Mouse (Mus musculus): Measurements from ENCODE around the gene Cnpy2.
A peak's percentile ranks its signal among the peaks of the same experiment; 100 is the strongest.
"Not testable (repeated sequence)": the region's sequence is repeated elsewhere in the genome, so short reads cannot be mapped to it uniquely, and the experiment has no call there.

The Cnpy2 gene

DNA sequence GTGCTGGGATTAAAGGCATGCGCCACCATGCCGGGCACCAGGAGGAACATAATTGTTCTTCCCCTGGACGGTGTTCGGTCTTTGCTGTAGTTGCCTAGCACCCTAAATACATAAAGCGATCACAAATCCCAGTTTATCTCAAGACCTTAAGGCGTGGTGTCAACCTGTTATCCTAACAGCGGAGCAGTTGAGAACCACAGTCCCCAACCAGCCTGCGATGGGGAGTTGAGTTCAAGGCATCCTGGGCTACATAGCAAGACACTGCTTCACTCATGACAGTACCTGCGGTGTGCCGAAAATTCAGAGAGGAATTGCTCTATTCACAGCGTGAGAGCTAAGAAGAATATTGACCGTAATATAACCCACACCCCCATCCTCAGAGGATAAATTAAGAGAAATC lies 618 bp upstream of the Cnpy2 start:
- DNase-seq: no peak

DNA sequence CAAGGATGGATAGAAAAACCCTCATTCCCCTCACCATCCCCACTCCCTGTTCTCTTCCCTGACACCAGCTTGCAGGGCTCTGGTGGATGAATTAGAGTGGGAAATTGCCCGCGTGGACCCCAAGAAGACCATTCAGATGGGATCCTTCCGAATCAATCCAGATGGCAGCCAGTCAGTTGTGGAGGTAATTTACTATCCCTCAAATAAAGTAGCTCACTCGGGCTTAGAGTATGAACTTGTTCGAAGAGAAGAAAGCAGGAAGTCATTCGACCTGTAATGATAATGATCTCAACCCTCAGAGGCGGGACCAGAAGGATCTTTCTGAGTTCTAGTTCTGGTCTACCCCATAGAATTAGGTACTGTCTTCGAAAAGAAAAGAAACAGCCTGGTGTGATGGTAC lies 1.3 kb downstream of the Cnpy2 start:
- no peak for DNase-seq

DNA sequence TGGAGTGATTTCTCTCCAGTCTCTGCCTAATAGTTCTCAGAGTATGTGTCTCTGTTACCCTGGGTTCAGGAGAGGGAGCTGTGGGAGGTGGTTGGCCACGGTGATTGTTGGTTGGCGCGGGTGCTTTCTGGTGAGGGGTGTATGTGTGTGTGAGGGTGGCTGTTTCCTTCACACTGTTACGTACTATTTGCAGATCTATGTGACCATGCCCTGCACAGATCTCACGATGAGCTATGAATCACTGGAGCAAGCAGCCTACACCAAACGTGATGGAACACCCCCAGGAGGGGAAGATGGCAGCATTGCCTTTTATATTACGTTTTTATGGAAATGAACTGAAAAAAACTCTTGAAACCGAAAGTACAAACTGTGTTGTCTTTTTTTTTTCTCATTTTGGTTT lies 4.6 kb downstream of the Cnpy2 start:
- no peak for DNase-seq

DNA sequence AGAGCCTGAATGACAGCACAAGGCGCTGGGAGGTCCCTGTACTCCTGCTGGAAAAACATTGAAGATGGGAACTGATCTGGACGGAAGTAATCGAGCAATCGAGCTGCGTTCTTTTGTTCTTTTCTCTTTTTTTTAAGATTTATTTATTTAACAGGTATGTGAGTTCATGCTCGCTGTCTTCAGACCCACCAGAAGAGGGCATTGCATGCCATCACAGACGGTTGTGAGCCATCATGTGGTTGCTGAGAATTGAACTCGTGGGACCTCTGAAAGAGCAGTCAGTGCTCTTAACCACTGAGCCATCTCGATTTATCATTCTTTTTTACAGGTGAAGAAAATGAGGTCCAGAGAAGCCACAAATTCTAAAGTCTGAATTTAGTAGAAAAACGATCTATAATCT lies 5.4 kb downstream of the Cnpy2 start:
- DNase-seq: no peak

DNA sequence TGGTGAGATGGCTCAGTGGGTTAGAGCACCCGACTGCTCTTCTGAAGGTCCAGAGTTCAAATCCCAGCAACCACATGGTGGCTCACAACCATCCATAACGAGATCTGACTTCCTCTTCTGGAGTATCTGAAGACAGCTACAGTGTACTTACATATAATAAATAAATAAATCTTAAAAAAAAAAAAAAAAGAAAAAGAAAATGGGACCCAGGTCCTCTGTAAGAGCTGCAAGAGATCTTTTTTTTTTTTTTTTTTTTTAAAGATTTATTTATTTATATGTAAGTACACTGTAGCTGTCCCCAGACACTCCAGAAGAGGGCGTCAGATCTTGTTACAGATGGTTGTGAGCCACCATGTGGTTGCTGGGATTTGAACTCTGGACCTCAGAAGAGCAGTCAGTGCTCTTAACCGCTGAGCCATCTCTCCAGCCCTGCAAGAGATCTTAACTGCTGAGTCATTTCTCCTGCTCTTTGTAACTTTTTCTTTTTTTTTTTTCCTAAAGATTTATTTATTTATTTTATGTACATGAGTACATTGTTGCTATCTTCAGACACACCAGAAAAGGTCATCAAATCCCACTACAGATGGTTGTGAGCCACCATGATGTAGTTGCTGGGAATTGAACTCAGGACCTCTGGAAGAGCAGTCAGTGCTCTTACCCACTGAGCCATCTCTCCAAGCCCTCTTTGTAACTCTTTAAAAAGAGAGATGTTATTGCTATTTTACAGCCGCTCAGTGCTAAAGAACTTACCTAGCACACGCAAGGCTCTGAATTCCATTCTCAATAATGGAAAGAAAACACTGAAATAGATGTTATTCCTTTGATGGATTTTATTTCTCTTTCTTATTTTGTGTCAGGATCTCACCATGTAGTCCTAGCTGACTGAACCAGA lies 10.3 kb downstream of the Cnpy2 start:
- DNase-seq: not testable (repeated sequence)

DNA sequence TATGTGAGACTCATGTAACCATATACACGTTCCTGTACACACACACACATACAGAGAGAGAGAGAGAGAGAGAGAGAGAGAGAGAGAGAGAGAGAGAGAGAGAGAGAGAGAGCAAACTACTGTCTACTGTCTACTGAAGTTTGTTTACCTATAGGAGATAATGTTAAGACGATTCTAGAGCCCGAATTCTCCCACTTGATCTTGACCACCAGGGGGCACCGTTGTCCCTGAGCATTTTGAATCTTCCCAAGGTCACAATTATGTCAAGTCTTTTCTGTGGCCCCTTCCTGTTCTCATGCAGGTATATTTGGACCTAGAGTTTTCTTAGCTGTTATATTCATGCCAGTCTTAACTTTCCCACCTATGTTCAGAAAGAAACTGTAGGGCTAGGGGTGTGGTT lies 13.3 kb downstream of the Cnpy2 start:
- DNase-seq: peak; percentile 83 to 84

DNA sequence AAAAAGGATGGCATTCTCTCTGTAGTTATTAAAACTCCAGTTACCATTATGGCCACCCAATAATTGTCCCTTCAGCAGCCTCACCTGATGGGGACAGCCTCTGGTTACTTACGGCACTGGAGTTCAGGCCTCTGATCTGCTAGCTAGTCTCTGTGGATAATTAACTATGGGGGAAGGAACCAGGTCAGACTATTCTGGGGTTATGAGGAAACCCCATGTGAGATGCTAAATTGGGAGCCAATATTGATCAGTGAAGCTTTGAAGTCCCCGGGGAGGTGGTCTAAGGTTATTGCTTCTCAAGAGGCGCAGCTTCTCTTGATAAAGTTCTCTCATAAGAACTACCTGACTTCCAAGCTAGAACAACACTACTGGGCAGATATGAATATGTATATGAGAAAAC lies 13.9 kb downstream of the Cnpy2 start:
- no peak for DNase-seq

DNA sequence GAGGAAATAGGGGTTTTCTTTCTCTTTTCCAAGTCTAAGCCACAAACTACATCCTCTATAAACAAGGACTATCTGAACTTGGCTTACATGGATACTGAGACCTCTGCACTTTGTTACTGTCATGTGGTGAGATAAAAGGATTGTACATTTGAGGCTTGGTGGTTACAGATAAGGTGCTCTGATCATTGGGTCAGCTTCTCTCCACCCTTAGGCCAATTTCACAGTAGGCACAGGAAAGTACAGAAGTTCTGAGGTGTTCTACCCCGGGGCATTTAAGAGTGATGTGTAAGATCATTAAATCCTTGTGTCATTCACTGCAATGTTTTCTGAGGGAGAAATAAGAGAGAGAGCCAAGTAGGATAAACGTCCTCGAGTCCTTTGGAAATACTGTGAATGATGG lies 14.3 kb downstream of the Cnpy2 start:
- DNase-seq: no peak

DNA sequence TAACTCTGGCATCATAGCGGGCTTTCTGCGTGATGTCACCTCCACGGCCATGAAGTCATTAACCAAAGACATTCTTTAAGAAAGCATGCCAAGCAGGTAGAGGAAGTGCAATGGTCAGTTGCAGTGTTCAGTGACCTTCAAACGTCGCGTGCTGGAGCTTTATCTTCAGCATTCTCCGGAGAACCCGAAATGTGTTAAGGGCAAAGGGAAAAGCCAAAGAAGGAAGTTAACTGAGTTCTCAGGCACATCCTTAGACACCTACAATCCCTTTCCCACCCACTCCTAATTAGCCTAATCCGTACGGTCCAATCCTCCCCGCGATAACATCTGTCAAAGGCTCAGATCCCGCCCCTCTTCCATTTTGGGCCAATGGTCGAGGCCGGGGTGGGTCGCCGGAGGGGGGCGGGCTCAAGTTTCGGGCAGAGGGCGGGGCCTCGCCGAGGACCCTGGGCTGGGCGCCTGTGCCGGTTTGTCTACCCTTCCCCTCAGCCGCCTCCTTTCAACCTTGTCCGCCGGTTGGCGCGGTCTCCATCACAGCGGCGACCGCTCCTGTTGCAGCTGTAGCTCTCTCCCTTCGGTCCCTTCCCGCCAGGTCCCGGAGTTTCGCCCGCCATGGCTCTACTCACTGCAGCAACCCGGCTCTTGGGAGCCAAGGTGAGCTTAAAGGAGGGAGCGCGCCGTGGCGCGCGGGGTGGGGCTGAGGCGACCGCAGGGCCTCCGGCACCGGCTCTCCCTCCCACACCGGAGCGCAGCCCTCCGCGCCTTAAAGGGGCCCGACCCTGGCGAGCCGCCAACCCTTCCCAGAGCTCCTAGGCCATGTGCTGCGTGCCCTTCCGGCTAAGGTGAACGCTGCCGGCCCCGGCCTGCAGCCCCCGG lies 15.3 kb downstream of the Cnpy2 start, which contains the start of gene Cs:
Cs (plus strand) TSS at position 429 of the 876 bp plus-strand sequence.
- peak; percentile 95 to 96 for DNase-seq

DNA sequence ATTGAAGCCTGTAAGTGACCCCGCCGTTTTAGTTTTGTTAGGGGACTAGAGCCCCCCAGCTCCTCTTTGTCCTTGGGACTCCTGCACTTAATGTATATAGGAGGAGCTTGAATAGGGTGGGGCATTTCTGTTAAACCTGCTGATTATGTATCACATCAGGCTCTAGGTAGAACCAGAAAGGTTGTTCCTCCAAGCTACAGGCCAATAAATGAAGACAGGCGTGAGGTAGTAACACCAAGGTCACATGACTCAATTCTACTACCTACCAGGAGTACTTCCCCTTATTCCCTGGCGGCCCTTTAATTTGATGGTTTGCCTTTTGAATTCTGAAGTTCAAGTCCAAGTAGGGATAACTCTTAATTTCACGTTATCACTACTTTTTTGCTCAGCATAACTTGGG lies 16.2 kb downstream of the Cnpy2 start:
- DNase-seq: no peak

DNA sequence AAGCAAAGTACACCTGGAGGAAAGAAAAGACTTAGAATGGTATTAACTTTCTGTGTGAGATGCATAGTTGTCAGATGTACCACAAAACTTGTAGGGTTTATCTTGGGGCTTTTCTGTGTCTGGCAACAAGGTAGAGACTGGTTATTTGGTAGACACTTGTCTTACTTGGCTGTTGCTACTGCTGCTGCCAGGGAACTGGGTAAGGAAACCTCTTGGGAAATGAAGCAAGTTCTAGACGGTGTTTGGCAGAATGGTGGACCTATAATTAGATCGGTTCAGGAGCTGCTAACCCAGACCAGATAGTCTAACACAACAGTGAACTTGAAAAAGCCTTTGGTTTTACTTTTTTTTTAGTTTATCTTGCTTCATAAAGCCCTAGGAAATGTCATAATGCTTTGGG lies 16.7 kb downstream of the Cnpy2 start:
- no peak for DNase-seq

DNA sequence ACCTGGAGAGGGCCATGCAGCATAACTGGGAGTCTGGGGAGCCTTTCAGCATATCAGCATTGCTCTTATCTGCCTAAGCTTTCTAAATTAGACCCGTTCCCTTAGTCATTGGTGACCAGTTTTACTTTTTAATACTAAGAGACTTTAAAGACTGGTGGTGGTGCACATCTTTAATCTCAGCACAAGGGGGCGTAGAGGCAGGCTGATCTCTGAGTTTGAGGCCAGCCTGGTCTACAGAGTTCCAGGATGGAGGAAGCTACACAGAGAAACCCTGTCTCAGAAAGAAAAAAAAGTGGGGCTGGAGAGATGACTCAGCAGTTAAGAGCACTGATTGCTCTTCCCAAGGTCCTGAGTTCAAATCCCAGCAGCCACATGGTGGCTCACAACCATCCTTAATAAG lies 18.0 kb downstream of the Cnpy2 start:
- no peak for DNase-seq

DNA sequence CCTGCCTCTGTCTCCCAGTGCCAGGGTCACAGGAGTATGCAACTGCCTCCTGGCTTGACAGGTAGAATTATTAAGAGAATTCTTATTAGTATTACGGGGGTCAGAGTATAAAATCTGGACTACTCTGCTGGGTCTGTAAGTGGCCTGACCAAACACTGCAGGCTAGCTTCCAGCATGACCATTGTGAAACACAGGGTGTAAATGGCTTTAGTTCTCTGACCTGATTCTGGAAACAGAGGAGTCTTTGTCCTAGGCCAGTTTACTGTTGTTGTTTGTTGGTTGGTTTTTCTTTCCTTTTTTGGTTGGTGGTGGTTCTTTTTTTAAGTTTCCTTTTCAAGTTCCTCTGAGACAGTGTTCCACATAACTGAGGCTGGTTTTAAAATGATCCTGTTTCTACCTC lies 21.2 kb downstream of the Cnpy2 start:
- DNase-seq: no peak

DNA sequence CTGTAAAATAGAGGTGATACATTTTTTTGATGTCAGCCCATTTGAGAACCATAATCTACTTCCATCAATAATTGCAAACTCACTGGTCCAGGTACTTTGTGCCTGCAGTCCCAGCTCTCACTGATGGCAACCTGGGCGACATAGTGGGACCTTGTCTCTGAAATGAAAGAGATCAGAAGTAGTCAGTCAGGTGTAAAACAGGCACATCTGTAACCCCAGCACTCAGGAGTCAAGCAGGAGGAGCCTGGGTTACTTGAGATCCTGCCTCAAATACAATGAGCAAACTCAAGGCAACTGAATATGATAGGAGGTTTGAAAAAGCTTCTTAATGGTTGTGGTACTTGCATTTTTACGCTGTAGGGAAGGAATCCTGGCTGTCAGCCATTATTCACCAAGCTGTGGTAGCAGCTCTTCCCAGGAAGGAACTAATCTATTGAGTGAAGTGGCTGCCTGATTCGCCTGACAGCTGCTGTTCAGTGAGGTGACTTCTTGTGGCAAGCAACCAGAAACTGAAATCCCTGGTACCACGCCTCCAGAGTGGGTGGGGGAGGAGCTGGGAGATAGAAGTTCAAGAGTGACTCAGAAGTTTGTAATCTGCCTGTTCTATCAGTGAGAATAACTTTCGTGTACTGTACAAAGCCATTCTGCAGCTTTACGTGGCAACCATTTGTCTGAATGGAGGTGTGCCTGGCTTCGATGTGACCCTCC lies 22.5 kb downstream of the Cnpy2 start:
- no peak for DNase-seq

DNA sequence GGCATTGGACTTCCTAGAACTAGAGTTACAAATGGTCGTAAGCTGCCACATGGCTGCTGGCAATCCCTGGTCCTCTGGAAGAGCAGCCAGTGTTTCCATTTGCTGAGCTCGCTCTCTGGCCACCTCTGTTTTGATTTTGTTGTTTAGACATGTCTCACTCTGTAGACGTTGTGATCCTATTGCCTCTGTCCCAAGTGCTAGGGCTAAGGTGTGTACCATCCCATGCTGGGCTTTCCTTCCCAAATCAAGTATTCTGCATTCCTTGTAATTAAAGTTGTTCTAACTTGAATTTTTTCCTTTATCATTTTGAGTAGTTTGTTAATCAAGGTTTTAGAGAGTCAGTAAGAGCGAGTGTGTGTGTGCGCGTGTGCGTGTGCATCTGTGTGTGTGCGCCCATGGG lies 25.3 kb downstream of the Cnpy2 start:
- DNase-seq: no peak

DNA sequence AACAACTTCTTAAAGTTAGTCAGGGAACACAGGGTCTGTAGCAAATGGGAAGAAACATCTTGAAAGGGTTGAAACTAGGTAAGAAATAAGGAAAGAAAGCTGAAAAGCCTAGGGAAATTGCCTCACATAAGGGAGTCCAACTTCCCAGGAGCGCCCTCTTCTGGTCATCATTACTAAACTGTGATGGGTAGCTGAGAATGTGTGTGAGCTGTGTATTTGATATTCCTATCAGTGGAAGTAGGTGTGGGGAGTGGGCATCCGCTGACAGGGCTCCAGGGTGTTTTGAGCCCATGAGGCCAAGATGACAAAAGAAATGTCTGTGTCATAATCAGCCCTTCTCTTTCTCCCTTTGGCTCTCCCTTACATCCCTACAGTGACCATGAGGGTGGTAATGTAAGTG lies 36.5 kb downstream of the Cnpy2 start:
- DNase-seq: peak; percentile 52 to 63

DNA sequence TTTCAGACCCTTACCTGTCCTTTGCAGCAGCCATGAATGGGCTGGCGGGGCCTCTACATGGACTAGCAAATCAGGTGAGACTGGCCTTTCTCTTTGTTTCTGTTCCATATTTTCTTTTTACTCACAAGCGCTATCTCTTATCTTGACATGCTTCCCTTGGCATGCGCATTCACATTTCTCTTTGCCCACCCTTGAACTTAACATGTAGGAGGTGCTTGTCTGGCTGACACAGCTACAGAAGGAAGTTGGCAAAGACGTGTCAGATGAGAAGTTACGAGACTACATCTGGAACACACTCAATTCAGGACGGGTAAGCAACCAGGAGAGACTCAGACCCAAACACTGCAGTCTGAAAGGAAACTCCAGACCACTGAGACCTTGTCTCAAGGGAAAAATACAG lies 37.0 kb downstream of the Cnpy2 start:
- no peak for DNase-seq

DNA sequence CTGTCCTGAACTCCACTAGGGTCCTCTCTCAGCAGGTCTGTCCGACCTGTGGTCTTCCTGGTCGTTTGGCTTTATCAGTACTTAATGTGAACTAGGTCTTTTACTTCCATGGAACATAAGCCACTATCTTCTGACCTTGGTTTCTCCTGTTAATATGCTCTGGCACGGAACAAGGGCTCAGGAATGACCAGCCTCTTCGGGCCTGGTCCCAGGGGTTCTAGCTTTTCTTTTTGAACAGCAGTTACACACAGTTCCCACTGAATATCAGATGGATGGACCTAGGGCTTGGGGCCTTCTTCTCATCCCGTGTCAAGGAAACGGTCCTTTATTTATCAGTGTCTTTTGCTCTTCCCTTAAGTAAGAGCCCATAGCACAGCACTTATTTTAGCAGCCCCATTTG lies 39.6 kb downstream of the Cnpy2 start:
- DNase-seq: no peak

DNA sequence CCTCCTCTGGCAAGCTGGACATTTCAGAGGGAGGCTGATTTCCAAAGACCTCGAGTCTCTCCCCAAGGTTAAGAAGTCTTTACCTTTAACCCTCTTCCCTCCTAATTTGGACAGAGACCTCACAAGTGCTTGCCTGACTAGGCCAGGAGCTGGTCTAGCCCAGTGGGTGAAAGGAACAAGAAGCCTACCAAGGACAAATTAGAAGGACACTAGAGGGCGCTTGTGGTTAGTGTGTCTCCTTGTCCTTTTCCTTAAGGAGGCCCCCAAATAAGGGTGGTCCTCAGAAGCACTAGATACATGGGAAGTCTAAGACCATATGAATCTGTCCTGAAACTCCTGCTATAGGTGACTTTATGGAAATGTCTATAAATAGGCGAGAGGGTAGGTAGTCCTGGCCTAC lies 40.3 kb downstream of the Cnpy2 start:
- peak in 1 of 2 experiments; percentile 32 for DNase-seq

DNA sequence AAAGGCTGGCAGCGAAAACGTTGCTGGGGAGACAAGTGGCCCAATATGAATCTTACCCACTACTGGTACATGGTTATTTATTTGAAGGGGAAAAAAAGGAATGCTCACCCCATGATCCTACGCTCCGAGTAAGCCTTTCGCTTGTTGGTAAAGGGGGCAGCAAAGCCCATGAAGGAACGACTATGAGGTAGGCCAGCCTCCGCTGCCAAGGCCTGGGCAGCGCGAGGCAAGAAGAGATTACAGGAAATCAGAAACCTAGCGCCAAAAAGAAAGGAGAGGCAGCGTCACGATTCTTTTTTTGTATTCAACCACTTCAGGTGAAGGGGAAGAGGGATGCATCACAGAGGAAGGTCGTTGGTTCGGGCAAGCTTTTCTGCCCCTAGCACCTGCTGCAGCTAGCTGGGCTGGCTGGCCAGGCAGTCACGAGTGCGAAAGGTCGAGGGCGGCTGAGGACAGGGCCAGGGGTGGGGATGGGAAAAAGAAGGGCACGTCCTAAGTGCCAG lies 45.7 kb downstream of the Cnpy2 start:
- DNase-seq: no peak

DNA sequence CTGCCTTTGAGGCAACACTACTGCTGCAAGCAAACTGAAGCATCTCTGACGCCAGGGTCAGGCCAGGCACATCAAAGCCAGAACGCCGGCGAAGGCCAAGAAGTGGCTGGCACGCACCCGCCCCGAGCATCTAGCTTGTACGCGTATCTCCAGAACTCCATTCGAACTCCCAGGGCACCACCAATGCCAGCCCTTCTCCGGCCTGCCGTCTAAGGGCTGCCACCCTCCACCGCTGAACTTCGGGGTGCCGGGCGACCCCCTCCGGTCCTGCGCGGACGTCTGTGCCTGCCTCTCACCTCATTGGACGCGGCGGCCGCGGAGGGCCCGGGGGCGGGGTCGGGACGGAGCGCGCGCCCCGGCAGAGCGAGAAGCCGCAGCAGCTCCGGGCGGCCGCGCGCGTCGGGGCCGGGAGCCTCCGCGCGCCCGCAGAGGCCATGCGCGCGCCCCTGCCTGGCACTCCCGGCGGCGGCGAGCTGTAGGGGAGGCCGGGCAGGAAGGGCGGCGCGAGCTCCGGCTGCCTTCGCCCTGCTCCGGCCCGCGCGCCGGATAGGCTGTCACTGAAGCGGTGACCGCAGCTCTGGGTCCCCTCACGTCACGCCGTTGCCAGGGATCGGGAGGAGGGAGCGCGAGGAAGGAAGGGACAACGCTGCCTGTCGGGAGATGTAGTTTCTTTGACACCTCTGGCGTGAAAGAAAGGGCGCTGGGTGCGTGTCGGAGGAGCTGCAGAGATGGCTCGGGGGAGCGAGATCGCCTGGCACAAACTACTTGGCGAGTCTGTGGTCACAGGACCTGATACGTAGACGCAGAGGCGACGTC lies 46.4 kb downstream of the Cnpy2 start, which contains the start of gene Coq10a:
Coq10a (minus strand) TSS at position 596 of the 816 bp plus-strand sequence.
- peak; percentile 91 to 92 for DNase-seq

DNA sequence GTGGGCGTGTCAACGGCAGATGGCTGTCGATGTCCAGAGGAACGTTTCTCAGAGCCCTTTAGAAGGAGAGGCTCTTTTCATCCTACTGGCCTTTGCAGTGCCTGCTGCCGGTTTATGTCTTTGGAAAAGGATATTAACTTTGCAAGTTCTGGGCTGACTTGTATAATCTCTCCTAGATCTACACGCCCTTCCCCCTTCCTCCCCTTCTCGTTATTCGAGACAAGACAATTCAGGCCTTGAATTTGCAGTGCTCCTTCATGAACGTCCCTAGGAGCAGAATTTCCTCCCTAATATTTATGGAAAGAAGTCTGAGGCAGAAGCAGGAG lies 46.9 kb downstream of the Cnpy2 start:
- no peak for DNase-seq

All from cerebellum, postnatal 36 days (tissue).